Mouse (Mus musculus) liver, embryonic 16.5 days (tissue): ENCODE measurements around the gene 4932438H23Rik. TPM values are rescaled to one million over a fixed set of nuclear protein-coding genes. Genes with fewer than 3 reads are reported as not detected.

Experiments used
- ATAC-seq: fragments of 200-750 bp; cut with Nextera tagmentation; 2 replicates; pipeline ENCODE4 v1.8.0; 2017; ENCODE audit warnings: low read depth, mild to moderate bottlenecking, moderate number of reproducible peaks, moderate library complexity
- H3K27ac ChIP-seq: fragments of 300-500 bp; sonication (generic); 2 replicates; pipeline ENCODE4 v1.5.1; 2014; ENCODE audit warnings: mild to moderate bottlenecking, low read length
- H3K27me3 ChIP-seq: fragments of 300-500 bp; sonication (generic); 2 replicates; pipeline ENCODE4 v1.6.1; 2014; ENCODE audit warnings: low read depth, low read length, mixed read lengths; ENCODE audit not compliant: control insufficient read depth, insufficient read depth
- H3K36me3 ChIP-seq: fragments of 300-500 bp; sonication (generic); 2 replicates; pipeline ENCODE4 v1.6.1; 2014; ENCODE audit warnings: mild to moderate bottlenecking; ENCODE audit not compliant: control insufficient read depth, insufficient read depth
- H3K4me1 ChIP-seq: fragments of 300-500 bp; sonication (generic); 2 replicates; pipeline ENCODE4 v1.6.1; 2014; ENCODE audit warnings: low read depth, low read length, mixed read lengths; ENCODE audit not compliant: control insufficient read depth
- H3K4me2 ChIP-seq: fragments of 300-500 bp; sonication (generic); 2 replicates; pipeline ENCODE4 v1.6.1; 2014; ENCODE audit warnings: low read depth, low read length, mixed read lengths
- H3K4me3 ChIP-seq: fragments of 300-500 bp; sonication (generic); 2 replicates; pipeline ENCODE4 v1.5.1; 2014; ENCODE audit warnings: low read depth, mild to moderate bottlenecking, low read length
- H3K9ac ChIP-seq: fragments of 300-500 bp; sonication (generic); 2 replicates; pipeline ENCODE4 v1.6.1; 2014; ENCODE audit warnings: low read depth, low read length
- H3K9me3 ChIP-seq: fragments of 300-500 bp; sonication (generic); replicated peaks from 2 replicates; pipeline ENCODE4 v1.6.1; 2016; ENCODE audit warnings: low read length; ENCODE audit not compliant: control insufficient read depth
- WGBS: fragments of 180-500 bp; shearing (Covaris S2); extraction: QIAGEN DNeasy Blood & Tissue Kit; methylation state at CpG from one replicate; pipeline ENCODE4 v1.1.7; 2014; ENCODE audit not compliant: insufficient replicate concordance; 5-methylcytosine and 5-hydroxymethylcytosine counted together
- polyA plus RNA-seq: library from polyadenylated mRNA; unstranded; fragments of >200 nt; fragmentation: Nextera tagmentation; extraction: Ambion mirVana; gene quantifications from 2 replicates; pipeline ENCODE4 v1.2.1, GENCODE M21; 2015

Gene 4932438H23Rik
- polyA plus RNA-seq, 1 experiment from 2014 or later, result not detected

DNA sequence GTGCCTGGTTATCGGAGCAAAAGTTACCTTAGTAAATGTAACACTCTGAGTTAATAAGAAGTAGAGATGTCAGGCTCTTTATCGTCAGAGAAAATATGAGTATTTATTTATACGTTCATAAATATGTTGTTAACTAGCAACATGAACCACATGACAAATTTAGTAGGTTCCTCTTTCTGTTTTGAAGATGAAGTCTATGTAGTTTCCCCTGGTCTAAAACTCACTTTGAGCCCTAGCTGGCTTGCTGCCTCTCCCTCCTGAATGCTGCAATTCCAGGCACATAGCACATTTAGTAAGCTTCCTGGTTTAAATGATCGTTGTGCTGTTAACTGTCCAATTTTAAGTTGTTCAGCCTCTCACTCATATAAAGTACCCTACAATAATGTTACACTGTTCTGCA, 64.2 kb downstream of the 4932438H23Rik start:
- 82% methylated on average over 4 of the region's 4 CpGs for WGBS
- H3K27ac ChIP-seq, result no peak overlapping the region
- no peaks in the 10 kb centered on the region for H3K27me3 ChIP-seq
- H3K4me3 ChIP-seq, result no peak overlapping the region
- peaks cover 76% of the 10 kb centered on the region for H3K36me3 ChIP-seq
- ATAC-seq, result no peak
- H3K4me2 ChIP-seq, result no peak overlapping the region
- H3K9me3 ChIP-seq, result no peaks in the 10 kb centered on the region
- no peaks in the 10 kb centered on the region for H3K4me1 ChIP-seq
- H3K9ac ChIP-seq, result no peak overlapping the region

DNA sequence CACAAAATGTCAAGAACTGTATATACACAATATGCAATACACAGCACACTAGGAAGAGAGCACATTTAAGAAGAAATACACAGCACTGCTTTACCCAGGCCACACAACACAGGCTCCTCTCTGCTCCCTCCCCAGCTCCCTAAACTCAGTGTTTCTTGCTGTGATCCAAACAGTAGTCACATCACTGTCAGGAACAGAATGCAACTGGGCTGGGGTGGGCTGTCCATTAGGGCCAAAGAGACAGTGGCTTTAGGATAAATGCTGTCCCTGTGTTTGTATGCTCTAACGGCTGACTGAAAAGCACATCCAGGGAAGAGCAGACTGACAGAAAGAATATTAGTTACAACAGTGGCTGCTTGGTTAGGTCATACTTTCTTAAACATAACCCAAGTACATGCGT, 65.0 kb downstream of the 4932438H23Rik start:
- H3K9me3 ChIP-seq, result no peaks in the 10 kb centered on the region
- H3K36me3 ChIP-seq, result peaks cover 78% of the 10 kb centered on the region
- H3K4me3 ChIP-seq, result no peak overlapping the region
- no peaks in the 10 kb centered on the region for H3K27me3 ChIP-seq
- H3K27ac ChIP-seq, result no peak overlapping the region
- WGBS, result 84% methylated on average over 2 of the region's 2 CpGs
- ATAC-seq, result no peak
- no peak overlapping the region for H3K4me2 ChIP-seq
- no peaks in the 10 kb centered on the region for H3K4me1 ChIP-seq
- no peak overlapping the region for H3K9ac ChIP-seq

DNA sequence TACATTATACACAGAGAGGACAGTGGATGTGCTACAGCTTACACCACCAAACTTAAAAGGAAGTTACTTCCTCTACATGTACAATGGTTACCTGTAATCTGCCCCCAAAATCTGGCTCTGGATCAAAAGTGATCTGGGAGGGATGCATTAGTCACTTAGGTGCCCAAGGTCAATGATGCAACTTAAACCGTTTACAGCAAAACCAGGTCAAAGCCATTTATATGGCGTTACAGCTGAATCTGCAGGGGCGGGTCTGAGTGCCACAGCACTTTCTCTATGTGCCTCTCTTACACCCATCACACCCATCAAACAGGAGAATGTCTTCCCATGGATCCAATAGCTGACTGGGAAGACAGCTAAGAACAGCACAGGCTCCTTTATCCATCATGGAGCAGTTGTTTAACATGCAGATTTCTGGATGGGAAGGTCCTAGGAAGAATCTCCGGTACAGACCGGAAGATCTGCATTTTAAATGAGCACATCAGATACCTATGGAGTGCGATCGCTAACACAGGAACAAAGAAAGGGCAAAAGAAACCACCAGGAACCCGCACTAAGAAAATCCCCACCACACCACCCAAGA, 65.7 kb downstream of the 4932438H23Rik start:
- no peak overlapping the region for H3K27ac ChIP-seq
- H3K9me3 ChIP-seq, result no peaks in the 10 kb centered on the region
- no peak overlapping the region for H3K9ac ChIP-seq
- H3K4me1 ChIP-seq, result no peaks in the 10 kb centered on the region
- WGBS, result 86% methylated on average over 8 of the region's 8 CpGs
- no peak overlapping the region for H3K4me2 ChIP-seq
- H3K4me3 ChIP-seq, result no peak overlapping the region
- peaks cover 78% of the 10 kb centered on the region for H3K36me3 ChIP-seq
- no peaks in the 10 kb centered on the region for H3K27me3 ChIP-seq
- ATAC-seq, result no peak

DNA sequence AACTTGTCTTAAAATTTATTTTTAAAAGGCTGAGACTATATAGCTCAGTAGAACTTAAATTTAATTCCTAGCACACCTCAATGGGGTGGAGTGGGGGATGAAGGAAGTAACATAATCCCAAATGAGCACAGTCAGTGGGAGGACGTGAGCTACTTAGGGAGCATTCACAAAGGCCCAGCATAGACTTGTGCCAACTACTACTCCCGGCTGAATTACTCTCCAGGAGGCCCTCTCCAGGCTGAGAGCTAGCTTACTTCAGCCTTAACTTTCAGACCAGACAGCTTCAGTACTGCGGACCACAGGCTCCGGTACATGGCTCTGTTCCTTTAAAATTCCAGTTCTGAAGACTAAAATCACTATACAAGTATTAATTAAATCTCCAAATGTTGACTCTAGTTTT, 68.6 kb downstream of the 4932438H23Rik start:
- Histone ChIP-seq H3K36me3 (peaks cover 78% of the 10 kb centered on the region), H3K4me1 (no peaks in the 10 kb centered on the region), H3K4me3 (no peak overlapping the region), H3K27me3 (no peaks in the 10 kb centered on the region), H3K4me2 (no peak overlapping the region), H3K27ac (no peak overlapping the region), H3K9ac (no peak overlapping the region), H3K9me3 (peaks cover 2% of the 10 kb centered on the region; the same call in 1 of the 2 replicates)
- no peak for ATAC-seq
- WGBS, result 90% methylated on average over 4 of the region's 4 CpGs

DNA sequence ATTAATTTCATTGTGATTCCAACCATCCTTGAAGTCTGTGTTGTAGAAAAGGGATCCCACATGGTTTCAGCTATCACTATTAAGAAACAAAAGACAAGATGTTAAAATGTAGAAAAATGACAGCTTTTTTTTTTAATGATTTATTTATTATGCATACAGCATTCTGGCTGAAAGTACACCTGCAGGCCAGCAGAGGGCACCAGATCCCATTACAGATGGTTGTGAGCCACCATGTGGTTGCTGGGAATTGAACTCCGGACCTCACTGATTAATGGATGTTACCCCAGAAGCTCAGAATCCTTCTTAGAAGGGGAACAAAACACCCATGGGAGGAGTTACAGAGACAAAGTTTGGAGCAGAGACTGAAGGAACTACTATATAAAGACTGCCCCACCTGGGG, 71.5 kb downstream of the 4932438H23Rik start:
- H3K4me2 ChIP-seq, result no peak overlapping the region
- WGBS, result 83% methylated on average over 1 of the region's 1 CpGs
- ATAC-seq, result no peak
- no peak overlapping the region for H3K4me3 ChIP-seq
- H3K9me3 ChIP-seq, result peaks cover 2% of the 10 kb centered on the region; the same call in 1 of the 2 replicates
- H3K27ac ChIP-seq, result no peak overlapping the region
- no peak overlapping the region for H3K9ac ChIP-seq
- no peaks in the 10 kb centered on the region for H3K4me1 ChIP-seq
- H3K27me3 ChIP-seq, result no peaks in the 10 kb centered on the region
- H3K36me3 ChIP-seq, result peaks cover 83% of the 10 kb centered on the region

DNA sequence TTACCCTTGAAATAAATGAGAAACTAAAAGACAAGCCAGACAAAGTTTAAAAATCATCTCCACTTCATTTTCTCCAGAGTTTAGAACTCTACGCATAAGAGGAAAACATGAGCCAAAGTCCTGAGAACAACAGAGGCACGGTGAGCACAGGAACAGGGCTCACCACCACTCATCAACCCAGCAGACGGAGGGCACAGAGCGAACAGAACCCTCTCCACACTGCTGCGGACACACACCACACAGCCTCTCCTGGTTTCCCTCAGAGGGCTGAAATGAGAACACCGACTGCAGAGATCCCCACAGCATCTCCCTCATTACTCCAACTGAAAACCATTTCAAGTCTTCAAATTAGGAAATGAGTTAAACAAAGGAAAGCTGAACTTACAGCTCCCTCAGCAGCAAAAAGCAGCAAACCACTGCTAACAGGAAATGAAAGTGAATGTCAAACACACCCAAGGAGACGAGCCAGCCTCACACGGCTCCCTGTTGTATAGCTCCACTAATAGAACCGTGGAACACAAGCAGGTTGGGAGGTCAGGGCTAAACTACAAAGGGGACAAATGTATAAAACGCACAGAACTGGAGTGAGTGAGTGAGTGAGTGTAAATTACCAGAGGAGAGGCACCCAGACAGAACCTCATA, 74.0 kb downstream of the 4932438H23Rik start:
- no peak overlapping the region for H3K9ac ChIP-seq
- H3K27me3 ChIP-seq, result no peaks in the 10 kb centered on the region
- peaks cover 2% of the 10 kb centered on the region; the same call in 1 of the 2 replicates for H3K9me3 ChIP-seq
- no peak overlapping the region for H3K27ac ChIP-seq
- no peak for ATAC-seq
- H3K4me2 ChIP-seq, result no peak overlapping the region
- H3K4me1 ChIP-seq, result no peaks in the 10 kb centered on the region
- WGBS, result 83% methylated on average over 10 of the region's 10 CpGs
- no peak overlapping the region for H3K4me3 ChIP-seq
- peaks cover 76% of the 10 kb centered on the region for H3K36me3 ChIP-seq

DNA sequence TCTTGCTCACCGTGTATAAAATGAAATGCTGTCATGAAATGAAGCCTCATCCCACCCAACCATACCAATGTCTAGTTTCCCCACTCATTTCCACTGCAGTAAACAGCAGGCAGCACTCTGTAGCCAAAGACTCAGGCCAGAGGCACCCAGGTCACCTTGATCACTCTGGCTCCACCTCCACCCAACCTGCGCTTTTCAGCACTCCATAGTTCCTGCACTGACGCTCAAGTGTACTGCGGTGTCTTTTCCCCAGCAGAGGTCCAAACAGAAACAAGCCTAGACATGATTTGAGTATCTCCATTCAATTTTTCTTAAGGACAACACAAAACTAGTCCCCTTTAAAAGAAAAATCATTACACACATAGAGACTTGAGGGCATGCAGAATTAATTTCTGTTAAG, 75.4 kb downstream of the 4932438H23Rik start:
- Histone ChIP-seq H3K4me1 (no peaks in the 10 kb centered on the region), H3K4me2 (no peak overlapping the region), H3K27ac (no peak overlapping the region), H3K27me3 (no peaks in the 10 kb centered on the region), H3K4me3 (no peak overlapping the region), H3K9ac (no peak overlapping the region), H3K9me3 (peaks cover 2% of the 10 kb centered on the region; the same call in 1 of the 2 replicates), H3K36me3 (peaks cover 72% of the 10 kb centered on the region)
- no peak for ATAC-seq
- WGBS, result 82% methylated on average over 4 of the region's 4 CpGs

DNA sequence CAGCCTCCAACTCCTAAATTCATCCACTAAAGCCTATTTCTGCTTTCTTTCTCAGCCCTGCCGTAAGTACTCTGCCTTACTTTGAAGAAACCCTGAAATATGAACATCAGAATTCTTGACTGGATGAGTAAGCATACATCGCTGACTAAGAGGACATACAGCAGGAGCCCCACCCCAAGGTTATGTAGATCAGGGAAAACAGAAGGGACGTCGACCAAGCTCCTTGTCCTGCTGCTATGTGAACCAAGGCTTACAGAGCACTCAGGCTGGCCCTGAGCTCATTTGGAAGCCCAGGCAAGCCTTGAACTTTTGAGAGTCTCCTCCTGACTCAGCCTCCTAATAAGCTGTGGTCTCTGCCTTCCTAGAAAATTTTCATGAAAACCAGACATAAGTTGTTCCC, 79.2 kb downstream of the 4932438H23Rik start:
- WGBS, result 78% methylated on average over 4 of the region's 4 CpGs
- no peak for ATAC-seq
- Histone ChIP-seq H3K9ac (no peak overlapping the region), H3K4me1 (peaks cover 8% of the 10 kb centered on the region), H3K27ac (no peak overlapping the region), H3K36me3 (peaks cover 52% of the 10 kb centered on the region), H3K27me3 (no peaks in the 10 kb centered on the region), H3K4me3 (no peak overlapping the region), H3K9me3 (no peaks in the 10 kb centered on the region), H3K4me2 (no peak overlapping the region)

DNA sequence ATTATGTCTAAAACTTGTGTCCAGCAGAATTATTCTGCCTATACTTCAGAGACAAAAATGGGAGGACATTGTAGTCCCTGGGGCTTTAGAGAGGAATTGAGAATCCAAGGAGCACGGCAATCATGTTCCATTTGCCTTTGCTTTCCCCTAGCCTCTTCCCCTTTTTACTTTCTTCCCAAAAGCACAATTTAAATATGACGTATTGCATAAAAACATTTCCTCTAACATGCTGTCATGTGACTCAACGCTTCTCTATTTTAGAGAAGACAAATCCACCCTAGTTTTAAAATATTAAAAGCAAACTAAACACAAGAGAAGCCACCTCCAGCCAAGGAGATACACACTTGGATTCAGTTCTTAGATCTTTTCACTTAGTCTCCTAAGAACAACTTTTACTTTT, 83.1 kb downstream of the 4932438H23Rik start:
- H3K4me1 ChIP-seq, result peaks cover 13% of the 10 kb centered on the region
- WGBS, result 8% methylated on average over 3 of the region's 3 CpGs
- peak overlapping the region; percentile 90 for H3K27ac ChIP-seq

More for the DNA sequence above, 83.1 kb downstream of the 4932438H23Rik start:
- Histone ChIP-seq H3K9me3 (no peaks in the 10 kb centered on the region), H3K9ac (peak overlapping the region; percentile 99), H3K4me2 (peak overlapping the region; percentile 95), H3K27me3 (no peaks in the 10 kb centered on the region), H3K36me3 (peaks cover 21% of the 10 kb centered on the region), H3K4me3 (peak overlapping the region; percentile 99)
- no peak for ATAC-seq
